Mouse (Mus musculus): ENCODE measurements at regions not wholly inside any gene's neighbourhood (a gene's known extent, or its start where the extent isn't known, plus 50 kb on each side); places are given as distances from the start of the nearest gene placed in this dataset.
"Not testable (repeated sequence)": the region's sequence is repeated elsewhere in the genome, so short reads cannot be mapped to it uniquely, and the experiment has no call there.

- not testable (repeated sequence) for DNase-seq (ENCODE audit: low spot score in 2 of 2)
Observed at GRCm38 (mm10) chr6:114538185-114538584, 104.7 kb upstream of the Atg7 start.

GRCm38 (mm10) chr6:114550096-114550669 lies 92.7 kb upstream of the Atg7 start:
- not testable (repeated sequence) for DNase-seq (ENCODE audit: low spot score in 2 of 2)

- DNase-seq (ENCODE audit: low spot score in 2 of 2): not testable (repeated sequence)
Observed at GRCm38 (mm10) chr6:114553072-114553471, 89.8 kb upstream of the Atg7 start.

- DNase-seq (ENCODE audit: low spot score in 2 of 2): not testable (repeated sequence)
Observed at GRCm38 (mm10) chr6:114555186-114555585, 87.7 kb upstream of the Atg7 start.

- peak in 1 of 2 experiments; percentile 0 for DNase-seq (ENCODE audit: low spot score in 2 of 2)
Observed at GRCm38 (mm10) chr6:114577319-114577718, 65.6 kb upstream of the Atg7 start.
